Mouse (Mus musculus) spleen, adult 12 weeks (tissue): ENCODE results near the gene Olfr692.
"Not testable (repeated sequence)": the region's sequence is repeated elsewhere in the genome, so short reads cannot be mapped to it uniquely, and the experiment has no call there.

Experiments
- DNase-seq: peaks from one replicate; pipeline ENCODE4 v3.0.0; 2022; ENCODE audit warnings: low spot score

Olfr692 gene

DNA sequence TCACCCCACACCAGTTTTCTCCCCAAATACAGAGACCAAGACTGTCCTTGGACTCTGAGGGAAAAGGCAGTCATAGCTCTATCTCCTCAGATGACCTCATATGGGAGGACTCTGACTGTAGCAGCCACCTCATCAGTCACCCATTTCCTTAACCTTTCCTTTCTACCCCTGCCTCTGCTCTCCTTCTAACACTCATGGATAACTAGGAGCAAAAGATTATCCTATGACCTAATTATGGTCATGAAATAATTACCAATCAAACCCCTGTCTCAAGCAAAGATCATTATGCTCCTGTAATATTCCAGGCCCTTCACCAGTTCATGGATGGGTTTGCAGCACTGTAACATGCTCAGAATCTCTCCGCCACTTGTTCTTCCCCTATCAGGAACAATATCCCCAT is at the start of gene Olfr692:
Gene Olfr692, plus strand, starts transcription at position 301 of the 400 bp plus-strand sequence.
- DNase-seq = no peak

DNA sequence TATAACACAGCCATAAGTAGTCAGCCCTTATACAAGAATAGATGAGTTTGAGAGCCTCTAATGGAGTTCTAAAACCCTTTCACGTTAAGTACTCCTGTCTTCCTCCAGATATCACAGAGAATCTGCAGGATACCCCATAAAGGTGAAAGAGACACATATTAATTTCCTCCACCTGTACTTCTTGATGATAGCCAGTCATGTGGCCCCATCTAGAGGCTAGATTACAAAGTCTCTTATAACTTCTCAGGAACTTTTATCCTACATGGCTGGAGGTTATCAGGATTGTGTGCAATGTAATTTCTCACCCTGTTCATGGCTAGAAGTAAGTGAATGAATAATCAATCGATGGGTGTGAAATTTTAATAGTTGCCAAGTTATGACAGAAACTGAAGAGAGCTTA is 42.7 kb upstream of the Olfr692 start:
- DNase-seq = no peak

DNA sequence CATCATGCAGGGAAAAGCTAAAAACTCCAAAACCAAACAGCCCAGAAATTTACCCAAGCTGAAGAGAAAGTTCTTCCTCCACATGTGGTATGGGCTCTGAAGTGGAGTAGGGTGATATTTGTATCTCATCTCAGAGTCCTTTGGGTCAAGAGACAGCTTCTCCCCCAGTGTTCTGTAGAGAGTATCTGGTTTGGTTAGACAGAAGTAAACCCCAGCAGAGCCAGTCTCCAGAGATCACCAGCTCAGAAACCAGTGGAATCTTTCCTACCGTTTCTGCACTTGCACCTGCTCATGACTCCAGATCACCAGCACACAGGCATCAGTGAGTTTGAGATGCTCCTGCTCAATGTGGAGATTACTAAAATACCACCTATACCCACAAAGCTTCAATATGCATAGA is 34.0 kb upstream of the Olfr692 start, which contains the start of gene Olfr690:
Gene Olfr690, minus strand, starts transcription at position 101 of the 400 bp plus-strand sequence.
- no peak for DNase-seq

DNA sequence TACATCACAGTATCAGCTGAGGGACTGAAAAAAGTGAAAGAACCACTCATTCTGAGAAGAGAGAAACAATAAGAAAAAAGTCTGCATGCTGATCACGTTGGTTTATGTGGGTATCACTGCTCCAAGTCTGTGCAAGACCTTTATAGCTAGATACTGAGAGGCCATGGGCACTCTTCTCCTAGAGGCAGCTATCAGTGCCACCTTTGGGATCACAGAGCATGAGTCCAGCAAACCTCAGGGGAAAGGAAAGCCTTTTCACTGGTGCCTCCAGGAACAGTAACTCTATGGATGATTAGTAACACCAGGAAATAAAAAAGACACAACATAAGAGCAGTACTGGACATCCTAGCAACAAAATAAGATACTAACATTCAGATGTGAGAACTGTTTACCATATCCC is 25.9 kb upstream of the Olfr692 start, which contains the start of gene Olfr691:
Gene Olfr691, minus strand, starts transcription at position 101 of the 400 bp plus-strand sequence.
- DNase-seq = no peak

DNA sequence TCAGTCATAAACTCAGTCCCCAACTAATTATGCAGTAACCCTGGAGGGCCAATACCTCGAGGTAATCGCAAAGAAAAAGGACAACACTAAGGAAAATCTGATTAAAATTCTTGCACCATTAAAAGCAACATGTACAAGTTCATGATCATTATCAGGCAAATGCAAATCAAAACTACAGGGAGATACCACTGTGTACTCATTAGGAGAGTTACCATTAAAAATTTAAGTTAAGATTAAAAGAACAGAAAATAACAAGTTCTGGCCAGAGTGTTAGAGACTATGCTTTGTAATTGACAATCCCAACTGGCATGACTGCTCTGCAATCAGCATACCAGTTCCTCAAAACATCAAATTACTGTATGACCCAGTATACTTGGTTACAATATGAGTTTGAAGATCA is 25.3 kb upstream of the Olfr692 start:
- no peak for DNase-seq

DNA sequence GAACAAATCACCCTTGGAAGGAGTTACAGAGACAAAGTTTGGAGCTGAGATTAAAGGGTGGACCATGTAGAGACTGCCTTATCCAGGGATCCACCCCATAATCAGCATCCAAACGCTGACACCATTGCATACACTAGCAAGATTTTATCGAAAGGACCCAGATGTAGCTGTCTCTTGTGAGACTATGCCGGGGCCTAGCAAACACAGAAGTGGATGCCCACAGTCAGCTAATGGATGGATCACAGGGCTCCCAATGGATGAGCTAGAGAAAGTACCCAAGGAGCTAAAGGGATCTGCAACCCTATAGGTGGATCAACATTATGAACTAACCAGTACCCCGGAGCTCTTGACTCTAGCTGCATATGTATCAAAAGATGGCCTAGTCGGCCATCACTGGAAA is 12.0 kb upstream of the Olfr692 start:
- not testable (repeated sequence) for DNase-seq

DNA sequence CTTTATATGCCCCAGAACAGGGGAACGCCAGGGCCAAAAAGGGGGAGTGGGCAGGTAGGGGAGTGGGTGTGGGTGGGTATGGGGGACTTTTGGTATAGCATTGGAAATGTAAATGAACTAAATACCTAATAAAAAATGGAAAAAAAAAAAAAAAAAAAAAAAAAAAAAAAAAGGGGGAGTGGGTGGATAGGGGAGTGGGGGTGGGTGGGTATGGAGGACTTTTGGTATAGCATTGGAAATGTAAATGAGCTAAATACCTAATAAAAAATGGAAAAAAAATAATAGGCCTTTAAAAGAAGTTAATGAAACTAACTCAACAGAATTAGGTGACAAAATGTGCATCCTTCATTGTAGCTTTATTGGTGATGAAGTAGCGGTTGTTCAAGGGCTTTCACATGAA is 11.5 kb upstream of the Olfr692 start:
- DNase-seq = not testable (repeated sequence)

DNA sequence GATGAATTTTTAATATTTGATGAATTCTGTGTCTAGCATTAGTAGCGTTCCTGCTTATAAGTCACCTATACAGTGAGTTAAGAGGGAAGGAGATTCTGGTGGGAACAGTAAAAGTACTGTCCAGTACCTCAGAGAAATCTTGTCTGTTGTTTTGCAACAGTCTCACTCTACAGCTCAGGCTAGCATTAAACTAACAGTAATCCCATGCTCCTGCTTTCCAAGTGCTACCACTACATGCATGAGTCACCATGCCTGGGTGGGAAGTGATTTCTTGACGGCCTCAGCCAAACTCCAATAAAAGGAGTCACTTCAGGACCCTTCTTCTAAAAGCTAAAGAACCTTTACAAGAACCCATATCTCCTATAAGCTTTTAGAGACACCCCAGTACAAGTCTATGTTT is 6.3 kb upstream of the Olfr692 start:
- DNase-seq = no peak

DNA sequence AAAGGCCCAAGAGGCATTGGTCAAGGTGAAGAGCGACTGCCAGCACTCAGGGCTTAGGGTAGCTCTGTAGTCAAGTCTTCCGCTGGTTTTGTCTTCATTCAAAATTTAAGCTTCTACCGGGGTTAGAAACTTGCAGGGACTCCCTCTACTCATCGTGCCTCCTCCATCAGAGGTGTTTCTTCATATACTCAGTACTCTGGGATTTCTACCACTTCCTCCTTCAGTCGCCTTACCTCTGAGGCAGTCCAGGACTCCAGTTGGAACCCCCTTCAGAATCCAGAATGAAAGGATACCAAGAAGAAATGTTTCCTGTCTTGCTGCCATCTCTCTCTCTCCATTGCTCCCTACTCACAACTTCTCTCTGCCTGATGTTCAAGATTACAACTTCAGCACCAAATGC is 762 bp upstream of the Olfr692 start:
- DNase-seq = no peak

DNA sequence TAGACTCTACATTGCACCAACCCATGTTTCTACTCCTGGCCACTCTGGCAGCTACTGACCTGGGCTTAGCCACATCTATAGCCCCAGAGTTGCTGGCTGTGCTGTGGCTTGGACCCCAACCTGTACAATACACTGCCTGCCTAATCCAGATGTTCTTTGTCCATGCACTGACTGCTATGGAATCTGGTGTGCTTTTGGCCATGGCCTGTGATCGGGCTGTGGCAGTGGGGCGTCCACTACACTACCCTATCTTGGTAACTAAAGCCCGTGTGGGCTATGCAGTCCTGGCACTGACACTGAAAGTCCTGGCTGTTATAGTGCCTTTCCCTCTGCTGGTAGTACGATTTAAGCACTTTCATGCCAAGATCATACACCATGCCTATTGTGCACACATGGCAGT is 491 bp downstream of the Olfr692 start:
- DNase-seq = no peak

DNA sequence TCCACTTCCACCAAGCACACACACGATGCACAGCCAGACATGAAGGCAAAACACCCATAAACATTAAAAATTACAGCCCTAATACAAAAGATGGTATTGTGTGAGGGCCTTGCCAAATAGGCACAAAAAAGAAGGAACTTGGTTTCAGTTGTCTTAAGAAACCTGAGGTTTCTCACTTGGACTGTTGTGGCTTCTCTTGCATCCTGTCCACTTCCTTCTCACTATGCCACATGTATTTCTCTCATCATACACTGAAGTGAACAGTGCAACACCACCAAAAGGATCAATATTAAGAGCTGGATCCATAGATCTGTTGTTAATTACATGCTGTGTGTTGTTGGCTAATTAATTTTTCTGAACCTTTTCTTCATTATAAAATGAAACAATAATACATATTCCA is 4.9 kb downstream of the Olfr692 start:
- no peak for DNase-seq

DNA sequence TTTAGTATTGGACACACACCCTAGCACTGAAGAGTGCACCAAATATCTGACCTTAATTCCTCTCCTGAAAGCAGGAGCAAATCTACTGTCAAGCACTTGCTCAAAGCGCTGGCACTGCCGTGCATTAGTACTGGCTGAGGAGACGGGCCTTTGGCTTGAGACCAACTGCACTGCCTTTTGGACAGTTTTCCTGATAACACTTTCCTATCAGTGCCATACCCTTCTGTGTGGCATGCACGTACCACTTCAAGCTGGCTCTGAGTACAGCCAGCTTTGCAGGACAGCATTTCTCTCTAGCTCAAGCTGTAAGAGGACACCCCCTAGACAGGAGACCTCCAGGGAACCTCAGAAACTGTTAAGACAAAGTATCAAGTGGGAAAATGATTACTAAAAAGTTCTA is 5.5 kb downstream of the Olfr692 start:
- no peak for DNase-seq

DNA sequence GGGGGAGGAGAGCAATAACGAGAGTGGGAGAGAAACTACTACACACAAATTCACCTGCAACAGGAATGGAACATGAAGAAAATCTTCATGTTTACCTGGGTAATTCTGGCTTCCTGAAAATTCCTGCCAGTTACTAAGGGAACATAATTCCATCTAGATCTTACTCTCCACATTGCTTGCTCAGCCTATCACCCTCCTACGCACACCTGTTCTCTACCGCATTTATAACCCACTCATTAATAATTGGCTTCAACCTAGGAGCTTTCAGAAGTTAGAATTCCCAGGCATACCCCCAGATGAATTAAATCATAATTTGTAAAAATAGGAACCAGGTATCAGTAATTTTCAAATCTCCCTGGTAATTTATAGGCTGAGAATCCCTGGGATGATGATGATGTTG is 5.9 kb downstream of the Olfr692 start:
- no peak for DNase-seq

DNA sequence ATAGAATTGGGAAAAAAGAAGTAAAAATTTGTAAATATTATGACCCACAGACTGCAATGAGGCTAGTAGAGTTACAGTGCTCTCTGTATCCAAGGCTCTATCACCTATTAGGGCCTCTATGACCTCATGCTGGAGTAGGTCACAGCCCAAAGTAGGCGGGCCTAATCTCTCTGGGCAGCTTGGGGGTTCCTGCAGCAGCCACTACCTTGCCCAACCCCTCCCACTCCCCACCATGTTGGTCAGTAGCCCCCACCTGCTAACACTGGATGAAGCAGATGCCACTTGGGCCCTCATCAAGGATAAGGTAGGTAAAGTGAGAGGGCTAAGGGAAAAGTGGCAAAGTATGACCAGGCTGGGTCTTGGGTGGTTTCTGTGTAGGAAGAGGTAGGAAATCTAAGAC is 6.8 kb downstream of the Olfr692 start, which contains the start of gene Gm5901:
Gene Gm5901, plus strand, starts transcription at position 173 of the 400 bp plus-strand sequence.
- DNase-seq = no peak

DNA sequence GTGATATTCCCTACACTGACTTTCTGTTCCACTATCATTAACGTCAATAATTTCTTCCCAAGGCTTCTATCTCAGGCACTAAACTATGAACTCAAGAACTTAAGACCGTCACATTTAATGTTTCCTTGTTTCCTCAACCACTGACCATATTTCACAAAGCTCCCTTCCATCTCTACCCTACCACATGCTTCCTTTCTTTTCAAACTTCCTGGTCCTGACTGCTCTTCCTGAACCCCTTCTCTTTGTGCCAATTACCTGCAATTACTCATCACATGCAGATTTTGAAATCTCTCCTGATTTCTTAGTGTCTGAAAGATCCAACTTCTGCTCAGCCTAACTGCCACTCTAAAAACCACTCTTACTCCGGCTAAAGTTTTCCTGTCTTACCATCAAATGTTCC is 12.3 kb downstream of the Olfr692 start:
- DNase-seq = no peak

DNA sequence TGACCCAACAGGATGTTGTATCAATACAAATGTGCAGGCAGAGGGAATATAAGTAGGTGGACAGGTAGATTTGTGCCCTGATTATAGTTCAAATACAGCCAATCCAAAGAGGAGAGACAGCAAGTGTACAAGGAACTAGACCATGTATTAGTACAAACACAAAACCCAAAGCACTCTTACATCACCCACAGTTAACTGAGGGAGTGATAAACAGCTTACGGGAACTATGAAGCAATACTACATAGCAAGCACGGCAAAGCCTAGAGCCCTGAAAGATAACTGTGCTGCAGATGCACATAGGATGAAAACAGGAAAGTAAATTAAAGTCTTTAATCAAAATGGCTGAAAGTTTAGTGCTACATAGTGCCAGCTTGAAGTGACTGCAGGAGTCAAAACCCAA is 19.7 kb downstream of the Olfr692 start:
- DNase-seq = no peak

DNA sequence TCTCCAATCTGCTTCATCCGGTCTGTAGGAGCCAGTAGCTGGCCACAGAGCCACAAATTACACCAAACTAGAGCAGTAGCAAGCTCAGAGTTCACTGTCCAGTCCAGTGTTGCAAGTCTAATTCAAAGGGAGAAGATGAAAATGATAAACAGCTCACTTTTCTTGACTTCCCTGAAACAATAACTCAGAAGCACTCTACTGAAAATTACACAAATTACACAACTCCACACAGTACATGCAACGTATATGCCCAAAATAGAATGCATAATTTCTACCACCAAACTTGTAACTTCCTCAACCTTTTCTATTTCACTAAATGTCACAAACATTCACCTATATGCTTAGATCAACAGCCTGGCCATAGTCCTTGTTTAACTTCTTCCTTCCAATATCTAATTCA is 22.2 kb downstream of the Olfr692 start:
- no peak for DNase-seq

DNA sequence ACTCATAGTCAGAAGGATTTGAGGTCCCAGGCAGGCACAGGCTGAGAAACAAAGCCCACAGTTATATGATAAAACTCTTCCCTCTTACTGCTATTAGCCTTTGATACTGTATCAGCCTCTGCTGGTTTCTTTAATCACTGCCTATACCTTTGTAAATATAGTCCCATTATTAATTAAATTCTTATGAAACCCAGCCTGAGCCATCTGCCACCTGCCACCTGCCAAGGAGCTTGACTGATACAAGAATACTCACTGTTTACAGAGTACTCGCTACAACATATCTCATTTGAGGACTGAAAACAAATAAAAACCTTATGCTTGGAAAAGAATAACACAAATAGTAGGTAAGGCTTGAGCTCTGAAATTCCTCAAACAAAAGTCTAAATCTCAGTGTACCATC is 26.6 kb downstream of the Olfr692 start:
- no peak for DNase-seq

DNA sequence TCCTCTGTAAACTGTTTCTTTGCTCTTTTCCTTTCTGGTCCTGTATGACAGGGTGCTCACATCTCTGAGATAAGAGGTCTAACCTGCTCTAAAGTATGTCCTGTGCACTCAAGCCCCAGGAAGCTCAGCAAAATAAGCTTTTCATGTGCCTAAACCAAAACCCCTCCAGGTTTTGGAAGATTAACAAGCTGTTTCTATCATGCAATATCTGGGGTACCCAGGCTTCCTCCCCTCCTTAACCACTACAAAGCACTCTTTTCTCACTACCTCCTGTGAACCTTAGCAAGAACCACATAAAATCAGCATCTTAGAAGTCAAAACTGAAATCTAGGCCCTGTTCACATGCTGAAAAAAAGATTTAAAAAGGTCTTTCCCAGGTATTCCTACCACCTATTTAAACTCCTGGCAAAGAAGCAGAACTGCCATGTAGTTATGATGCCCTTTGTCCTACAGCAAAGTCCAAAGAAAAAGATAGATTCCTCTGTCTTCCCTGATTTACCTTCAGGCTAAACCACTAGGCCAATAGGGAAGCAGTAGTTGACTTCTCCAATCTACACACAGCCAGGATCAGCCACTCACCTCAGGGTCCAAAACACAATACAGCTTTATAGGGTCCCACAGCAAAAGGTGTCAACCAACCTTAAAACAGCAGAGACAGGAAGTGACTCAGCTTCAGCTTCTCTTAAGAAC is 27.2 kb downstream of the Olfr692 start:
- no peak for DNase-seq

DNA sequence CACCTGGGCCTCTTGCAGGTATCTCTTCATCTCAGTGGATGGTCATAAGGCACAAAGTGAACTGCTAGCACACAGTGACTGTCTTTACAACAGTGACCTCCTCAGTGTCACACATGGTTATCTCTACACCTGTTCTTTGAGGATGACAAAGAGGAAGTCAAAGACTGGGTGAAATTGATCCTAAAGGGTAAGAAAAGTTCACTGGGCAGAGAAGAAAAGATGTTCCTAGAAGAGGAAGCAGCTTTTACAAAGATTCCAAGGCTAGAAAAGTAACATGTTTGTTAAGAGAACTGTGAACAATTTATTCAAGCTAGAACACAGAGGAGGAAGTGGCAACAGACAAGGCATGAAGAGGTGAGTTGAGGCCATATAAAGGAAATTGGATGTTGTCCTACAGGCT is 28.1 kb downstream of the Olfr692 start:
- no peak for DNase-seq

DNA sequence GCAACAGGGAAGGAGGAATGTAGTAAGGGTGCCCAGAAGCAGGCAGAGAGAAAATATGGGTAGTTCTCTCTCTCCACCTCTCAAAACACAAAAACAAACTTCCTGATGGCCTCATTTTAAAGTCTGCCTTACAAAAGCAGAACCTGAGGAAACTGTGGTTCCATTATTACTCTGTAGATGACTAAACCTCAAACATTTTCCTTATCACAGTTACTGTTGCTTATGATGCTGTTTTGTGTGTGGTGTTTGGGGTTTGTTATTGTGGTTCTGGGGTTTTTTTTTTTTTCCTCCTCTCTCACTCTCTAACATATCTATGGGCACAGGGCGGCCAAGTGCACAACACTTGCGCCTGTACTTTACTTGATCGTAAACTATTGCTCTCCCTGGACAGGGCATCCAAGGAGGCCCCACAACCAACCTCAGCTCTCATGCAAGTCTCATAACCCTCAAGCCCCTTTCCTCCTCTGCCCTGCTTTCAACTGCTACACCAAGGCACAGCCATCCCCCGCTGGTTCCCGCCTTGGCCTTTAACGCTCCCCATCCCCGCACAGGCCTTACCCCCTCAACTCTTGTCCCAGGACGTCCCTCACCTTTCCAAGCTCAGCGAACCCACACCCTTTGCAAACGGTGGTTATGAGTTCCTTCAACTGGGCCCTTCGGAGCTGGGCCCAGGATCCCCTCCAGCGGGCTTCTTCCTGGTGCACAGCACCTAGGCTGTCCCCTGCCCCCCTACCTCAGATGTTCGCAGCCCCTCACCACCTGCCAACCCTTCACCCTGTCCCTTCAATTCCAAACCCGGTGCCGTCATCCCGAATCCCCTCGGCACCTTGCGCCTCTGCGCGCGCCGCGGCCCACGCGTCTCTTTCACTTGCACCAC is 31.3 kb downstream of the Olfr692 start:
- DNase-seq = no peak

DNA sequence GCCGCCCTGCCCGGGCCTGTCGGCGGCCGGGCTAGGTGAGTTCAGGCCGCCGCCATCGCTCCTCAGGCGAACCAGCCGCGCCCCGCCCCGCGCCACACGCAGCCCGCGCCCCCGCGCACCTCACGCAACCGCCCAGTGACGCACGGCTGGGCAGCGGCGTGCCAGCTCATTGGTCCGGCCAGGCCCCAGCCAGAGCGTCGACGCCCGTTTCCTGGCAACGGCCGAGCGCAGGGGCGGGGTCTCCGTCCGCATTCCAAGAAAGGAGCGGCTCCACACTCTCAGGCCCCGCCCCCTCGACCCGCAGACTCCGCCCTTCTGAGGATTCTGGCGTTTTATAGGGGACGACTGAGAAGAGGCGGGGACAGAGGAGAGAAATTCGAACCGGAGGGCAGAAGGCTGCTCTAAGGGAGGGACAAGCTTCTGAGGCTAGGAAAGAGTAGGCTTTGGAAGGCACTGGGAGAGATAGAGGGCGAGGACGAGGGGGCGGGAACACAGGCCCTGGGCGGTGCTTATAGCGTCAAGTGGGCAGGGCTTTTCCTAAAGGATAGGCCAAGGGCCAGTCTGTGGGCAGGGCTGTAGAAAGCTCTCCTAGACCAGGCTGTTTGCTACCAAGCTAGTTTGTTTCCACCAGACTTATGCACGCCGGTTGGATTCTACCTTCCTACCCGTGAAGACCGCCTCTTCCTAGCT is 32.0 kb downstream of the Olfr692 start, which contains the start of gene Fam160a2:
Gene Fam160a2, minus strand, starts transcription at position 120 of the 690 bp plus-strand sequence.
- peak; percentile 99 for DNase-seq

DNA sequence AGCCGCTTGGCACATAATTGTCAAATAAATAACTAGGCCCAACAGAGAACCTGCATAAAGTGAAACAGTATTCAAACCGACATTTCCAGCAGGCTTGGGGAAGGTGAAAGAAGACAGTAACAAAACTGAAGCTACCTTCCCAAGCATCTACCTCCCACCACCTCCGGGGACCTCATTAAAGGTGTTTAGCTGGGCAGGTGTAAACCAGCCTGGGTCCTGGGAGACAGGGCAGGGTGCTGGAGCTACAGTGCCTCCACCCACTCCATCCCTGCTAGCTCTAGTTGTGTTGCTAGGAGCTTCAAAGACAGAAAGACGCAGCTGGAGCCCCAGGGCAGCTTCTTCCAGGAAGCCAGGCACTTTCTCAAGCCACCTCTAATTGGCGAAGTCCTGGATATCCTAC is 36.2 kb downstream of the Olfr692 start, which contains the start of gene Cnga4:
Gene Cnga4, plus strand, starts transcription at position 301 of the 400 bp plus-strand sequence.
- DNase-seq = no peak
